Mouse (Mus musculus) Muller cell, postnatal 12 days (primary cell): ENCODE results near the gene Ralgps1.

Experiments
- DNase-seq: peaks from one replicate; pipeline ENCODE4 v3.0.0-alpha.2; 2015; ENCODE audit errors: inconsistent ontology term

The Ralgps1 gene

DNA sequence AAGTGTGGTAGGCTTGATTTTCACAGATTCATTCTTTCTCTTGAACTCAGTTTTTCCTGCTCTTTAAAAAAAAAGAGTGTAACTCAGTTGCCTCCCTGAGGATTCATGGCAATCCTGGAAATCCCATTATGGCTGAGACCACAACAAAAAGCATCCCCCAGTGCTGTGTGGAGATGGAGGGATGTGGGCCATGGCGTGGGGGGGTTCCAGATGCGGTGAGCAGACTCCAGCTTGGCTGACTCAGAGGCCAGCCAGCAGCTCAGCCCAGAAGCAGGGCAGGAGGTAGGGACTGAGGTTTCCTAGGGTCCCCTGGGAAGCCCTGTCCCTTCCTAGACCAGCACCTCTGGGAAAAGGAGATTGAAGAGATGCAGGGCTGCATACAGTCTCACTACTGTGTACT is 194.4 kb downstream of the Ralgps1 start:
- DNase-seq = peak; percentile 73

DNA sequence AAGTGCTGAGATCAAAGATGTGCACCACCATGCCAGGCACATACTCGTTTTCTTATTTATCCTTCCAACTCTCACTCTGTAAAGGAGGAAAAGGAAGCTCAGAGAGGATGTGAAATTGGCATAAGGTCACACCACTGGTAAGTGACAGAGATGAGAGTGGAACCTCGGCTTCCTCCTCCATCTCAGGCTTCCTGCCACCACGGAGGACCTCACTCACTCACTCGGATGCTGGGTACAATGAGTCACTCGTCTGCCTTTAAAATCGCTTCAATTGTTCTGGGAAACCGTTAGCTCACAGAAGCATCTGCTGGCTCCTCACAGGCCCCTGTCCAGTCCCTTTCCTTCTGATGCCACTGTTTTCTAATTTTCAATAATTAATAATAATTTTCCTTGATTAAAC is 194.8 kb downstream of the Ralgps1 start:
- DNase-seq = peak; percentile 81

DNA sequence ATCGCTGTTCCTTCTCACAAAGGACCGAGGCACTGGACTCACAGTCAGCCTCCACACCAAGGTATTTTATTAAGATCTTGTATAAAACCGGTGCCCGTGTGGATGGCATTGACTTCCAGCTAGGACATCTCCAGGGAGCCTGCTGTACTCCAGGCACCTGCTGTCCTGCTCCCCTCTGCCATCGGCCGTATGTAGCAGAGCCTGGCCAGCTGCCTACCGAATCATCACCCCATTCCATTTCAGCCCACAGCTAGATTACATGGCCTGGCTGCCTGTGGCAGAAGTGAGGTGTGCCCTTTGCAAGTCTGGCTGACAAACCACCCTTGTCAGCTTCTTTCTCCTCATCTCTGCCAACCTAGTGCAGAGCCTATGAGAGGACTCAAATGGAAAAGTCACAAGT is 197.6 kb downstream of the Ralgps1 start:
- no peak for DNase-seq

DNA sequence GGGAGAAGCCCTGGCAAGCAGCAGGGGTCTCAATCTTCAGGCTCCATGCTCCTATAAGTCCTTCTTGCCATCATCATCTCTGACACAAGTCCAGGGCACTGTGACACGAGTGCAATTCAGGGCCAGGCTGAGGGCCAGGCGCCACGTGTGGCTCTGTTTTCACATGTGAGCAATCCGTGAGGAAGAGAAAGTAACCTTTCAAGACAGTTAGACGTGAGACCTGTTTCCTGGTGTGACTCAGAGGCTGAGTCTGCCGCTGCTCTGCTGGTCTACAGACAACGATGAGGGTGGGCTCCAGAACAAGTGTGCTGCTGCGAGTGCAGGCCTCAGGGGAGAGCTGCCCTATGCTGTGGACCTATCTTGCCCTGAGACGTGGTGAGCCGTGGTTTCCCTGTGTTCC is 198.2 kb downstream of the Ralgps1 start:
- no peak for DNase-seq

DNA sequence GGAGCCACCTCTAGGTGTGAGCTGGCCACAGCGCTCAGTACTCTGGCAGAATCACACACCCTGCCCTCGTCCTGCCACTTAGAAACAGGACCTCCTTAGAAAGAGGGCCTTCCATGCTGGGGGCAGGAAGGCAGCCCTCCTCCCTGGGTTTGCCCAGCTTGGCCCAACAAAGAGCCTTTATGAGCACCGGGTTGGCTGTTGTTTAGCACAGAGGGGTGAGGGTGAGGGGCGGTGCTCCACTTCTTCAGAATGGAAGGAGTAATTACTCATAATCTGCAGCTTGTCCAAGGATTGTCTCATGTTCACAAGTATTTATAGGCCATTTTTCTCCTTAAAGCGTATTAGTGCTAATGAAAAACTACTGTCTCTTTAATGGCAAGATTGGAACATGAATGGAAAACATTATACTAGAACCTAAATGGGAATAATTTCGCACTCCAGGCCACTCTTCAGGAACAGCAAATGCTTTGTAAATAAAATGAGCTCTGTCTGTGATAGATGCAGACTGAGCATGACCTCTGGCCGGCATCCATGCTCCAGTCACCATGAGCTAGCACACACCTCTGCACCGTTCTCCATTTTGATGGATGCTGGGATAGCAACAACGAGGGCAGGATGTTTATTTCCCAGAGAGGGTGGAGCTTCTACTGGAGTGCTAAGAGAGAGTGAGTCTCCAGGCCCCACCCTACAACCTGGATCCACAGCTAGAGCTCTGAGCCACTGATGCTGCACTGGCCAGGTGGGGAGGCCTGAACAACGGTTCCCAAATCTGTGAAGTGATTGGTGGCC is 200.3 kb downstream of the Ralgps1 start:
- peak; percentile 64 for DNase-seq

DNA sequence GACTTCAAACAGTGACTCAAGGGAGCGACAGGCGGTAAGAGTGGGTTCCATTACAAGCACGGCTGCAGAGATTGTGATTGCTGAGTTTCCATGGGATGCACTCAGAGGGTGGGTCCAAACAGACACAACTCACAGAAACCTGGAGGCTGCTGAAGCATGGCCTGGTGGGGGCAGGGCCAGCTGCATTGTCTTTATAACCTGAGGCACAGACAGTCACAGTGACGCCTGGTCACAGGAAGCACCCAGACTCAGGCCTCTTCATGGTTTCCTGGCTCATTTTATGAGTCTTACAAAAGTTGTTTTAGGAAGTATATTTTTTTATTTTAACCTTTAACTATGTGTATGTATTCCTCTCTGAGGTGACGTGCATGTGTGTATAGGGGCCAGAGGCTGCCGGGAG is 201.8 kb downstream of the Ralgps1 start:
- no peak for DNase-seq

DNA sequence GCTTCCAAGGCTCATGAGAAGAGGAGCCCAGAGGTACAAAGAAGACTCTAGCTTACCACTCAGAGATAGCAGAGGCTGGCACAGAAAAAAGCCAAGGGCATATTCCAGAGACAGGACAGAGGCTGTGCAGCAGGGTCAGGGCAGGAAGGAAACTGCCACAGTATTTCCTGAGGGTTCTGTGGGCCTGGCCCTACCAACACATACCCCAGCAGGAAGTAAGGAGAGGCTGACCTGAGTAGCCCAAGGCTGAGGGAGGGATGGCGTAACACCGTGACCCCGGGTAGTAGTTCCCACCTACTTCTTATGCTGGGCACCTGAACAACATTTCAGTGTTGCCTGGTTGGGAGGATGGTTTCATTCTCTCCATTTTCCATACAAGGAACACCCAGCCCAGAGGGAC is 204.2 kb downstream of the Ralgps1 start:
- no peak for DNase-seq

DNA sequence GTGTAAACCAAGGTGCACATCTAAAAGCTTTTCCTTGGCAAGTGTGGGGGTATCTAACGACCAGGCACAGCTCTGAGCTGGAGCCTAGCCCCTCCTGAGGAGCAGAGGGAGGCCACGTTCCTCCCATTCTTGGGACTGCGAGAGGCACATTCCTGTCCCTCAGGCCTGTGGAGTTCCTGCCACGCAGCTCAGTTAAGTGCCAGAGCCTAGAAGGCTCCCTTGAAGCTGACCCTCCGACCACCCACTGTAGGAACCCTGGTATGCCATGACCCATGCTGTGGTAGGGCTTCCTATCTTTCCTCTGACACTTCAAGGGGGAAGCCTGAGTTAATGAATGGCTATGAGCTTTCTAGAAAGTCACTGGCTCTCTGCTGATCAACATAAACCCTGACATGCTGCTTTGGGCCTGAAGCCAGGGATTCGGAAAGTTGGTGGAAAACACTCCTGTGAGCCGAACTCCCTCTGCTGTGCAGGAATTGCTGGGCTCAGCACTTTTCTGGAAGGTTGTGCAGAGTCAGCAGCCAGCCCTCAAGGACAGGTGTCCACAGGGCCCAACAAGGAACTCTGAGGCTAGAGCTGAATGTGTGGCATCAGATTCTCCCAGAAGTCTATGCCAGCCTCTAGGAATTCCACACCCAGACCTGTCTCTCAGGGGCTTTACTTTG is 205.4 kb downstream of the Ralgps1 start:
- DNase-seq = peak; percentile 63

DNA sequence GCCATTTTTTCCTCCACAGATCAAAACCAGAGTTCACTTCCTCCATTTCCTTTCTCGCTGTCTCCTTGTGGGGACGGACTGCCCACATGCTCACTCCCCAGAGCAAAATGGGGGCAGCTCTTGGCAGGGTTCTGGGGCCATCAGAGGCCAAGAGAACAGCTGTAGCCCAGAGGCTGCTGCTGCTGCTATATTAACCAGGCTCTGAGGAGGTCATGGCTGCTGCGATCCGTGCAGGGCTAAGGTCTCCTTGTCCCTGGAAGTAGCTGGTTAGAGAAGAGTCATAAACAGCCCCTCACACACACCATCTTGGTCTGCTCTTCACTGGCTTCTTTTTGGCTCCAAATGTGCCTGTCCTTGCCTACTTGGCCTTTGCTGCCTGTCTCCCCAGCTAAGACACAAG is 206.1 kb downstream of the Ralgps1 start:
- DNase-seq = no peak

DNA sequence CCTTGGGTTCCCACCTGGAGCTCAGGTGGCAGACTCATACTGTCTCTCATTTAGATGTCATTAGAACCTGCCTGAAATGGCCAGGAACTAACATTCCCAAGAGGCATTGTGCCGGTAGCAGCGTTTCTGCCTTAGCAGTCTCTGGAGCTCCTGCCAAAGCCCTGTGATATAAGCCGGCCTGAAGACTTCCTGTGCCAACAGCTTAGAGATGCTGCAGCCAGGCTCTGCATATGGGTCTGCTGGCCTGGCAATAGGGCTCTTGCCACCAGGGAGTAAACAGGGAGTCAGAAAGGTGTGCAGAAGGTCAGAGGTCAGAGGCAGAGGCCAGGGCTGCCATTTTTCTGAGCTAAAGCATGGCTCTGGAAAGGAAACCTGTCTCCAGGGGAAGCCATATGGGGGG is 206.6 kb downstream of the Ralgps1 start:
- DNase-seq = no peak

DNA sequence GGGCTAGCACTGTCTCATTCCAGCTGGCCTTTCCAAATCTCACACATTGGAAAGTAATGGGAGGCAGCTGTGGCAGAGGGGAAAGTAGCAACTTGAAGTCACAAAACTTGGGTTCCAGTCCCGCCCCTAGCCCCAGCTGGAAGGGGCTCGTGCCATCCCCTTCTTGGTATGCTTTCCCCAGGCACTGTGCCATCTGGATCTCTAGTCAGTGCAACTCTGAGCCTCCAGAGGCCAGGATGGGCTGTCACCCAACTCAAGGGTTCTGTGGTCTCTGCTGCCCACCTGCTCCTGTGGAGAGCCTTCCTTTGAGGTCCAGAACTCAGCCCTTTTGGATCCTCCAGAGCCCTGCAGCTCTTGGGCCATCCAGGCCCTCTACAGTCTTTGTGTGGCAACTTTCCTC is 209.2 kb downstream of the Ralgps1 start:
- no peak for DNase-seq

DNA sequence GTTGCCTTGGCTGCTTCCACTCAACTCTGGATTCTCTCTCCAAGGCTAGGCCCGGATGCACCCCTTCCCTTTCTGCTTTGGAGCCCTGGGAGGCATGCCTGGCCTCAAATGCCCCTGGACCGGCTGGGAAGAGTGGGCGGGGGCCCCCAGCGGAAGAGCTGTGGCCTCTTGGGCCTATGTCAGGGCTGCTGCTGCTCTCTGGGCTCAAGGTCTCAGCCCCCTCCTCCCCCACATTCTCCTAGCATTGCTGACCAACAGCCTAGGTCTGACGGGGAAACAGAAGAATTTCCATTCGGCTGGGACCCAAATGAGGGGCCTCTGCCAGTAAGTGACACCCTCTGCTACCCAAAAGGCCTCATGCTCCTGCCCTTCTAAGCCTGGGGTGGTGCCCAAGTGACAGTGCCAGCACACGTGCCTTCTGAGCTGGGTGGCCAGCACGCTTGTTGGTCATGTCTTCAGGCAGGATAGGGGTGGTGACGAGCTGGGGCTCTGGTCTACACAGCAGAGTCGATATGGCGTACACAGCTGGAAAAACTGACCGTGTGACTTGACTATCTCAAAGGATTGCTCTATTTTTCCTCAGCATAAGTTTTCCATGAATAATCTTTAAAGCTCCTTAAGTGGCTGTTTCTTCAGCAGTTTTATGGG is 210.8 kb downstream of the Ralgps1 start:
- peak; percentile 85 for DNase-seq

DNA sequence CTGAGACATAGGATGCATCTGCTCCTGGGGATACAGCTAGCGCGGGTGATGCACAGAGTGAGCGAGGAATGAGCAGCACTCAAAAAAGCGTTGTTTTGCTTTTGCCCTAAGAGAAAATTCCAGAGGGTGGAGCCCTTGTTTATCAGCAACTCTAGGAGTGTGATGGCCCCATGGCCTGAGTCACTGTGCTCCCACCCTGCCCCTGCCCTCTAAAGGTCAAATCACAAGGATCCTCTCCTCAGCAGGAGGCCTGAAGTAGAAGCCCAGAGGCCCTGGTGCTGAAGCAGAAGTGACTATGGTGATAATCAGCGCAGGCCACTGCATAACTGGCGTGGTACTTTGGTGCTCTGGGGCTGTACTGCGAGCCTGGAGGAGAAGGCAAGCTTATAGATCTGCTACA is 211.7 kb downstream of the Ralgps1 start:
- no peak for DNase-seq

DNA sequence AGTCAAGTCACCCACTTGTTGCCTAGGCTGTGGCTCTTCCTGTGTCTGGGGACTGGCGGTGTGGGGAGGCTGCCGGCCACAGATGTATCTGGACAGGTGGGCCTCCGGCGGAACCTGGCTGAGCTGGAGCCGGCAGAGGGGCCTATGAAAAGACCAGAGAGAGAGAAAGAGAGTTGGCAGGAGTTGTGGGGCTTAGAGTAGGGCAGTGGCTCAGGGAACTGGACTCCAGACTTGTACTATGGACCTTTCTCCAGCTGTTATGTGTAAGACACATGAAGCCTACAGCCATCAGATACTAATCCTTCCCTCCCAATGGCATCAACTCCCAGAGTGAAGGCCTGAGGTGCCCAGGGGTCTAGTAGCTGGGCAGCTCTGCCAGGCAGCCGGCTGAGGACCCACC is 212.4 kb downstream of the Ralgps1 start:
- DNase-seq = no peak

DNA sequence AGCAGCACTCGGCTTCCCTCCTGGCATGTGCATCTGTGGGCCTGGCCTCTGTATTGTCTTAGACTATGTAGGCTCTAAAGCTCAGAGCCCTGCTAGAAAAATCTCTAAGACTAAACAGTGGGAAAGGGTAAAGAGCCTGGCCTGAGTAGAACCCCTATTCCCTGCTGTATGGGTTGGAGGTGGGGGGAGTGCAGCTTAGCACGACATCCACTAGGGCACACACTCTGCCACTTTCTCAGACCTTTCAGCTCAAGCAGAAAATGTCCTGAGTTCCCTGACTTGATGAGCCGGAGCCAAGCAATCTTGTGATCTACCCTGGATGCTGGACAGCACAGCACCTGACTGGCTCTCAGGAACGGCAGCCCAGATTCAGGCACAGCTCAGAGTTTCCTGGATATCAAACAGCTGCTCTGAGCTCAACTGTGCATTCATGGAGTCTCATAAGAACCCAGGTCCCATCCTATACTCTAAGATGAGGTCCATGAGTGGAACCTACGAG is 215.0 kb downstream of the Ralgps1 start:
- no peak for DNase-seq

DNA sequence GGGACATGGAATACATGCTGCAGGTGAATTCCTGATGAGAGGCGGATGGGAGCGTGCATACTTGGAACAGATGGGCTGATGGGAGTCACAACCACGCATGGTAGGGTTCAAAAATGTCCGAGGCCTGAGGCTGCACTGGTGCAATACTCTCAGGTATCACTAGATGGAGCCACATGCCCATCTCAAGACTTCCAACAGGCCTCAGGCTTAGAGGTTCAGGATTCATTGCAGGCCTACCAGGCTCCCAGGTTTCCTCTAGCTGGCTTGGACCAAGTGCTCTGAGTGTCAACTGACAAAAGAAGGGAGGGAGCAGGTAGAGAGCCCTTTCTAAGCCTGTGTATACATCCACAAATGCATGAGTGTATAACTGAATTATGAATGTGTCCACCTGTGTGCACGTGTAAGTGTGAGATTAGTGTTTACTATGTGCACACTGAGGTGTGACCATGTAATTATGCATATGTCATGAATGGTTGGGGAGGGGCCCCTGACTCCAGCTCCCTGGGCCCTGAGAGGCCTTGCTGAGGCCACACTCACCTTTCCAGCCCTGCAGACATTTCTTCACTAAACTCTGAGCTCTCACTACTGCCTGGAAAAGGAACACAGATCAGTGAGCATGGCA is 216.4 kb downstream of the Ralgps1 start:
- DNase-seq = peak; percentile 62

DNA sequence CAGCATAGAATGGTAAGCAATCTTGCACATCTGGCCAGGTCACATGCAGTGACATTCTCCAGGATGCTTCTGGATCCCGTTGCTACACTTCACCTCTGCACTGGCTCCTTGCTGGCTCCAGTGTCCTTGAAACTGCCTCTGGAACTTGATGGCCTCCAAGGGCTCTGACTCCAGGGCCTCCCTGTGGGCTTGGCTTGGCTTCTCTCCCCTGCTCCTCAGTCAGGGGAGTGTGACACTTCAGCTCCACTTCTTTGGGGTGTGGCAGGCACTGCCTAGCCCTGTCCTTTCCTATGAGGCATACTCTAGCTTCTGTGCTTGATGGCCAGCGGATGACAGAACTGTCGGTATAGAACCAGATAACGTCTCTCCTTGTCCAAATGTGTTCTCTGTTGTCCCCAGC is 224.3 kb downstream of the Ralgps1 start:
- DNase-seq = no peak

DNA sequence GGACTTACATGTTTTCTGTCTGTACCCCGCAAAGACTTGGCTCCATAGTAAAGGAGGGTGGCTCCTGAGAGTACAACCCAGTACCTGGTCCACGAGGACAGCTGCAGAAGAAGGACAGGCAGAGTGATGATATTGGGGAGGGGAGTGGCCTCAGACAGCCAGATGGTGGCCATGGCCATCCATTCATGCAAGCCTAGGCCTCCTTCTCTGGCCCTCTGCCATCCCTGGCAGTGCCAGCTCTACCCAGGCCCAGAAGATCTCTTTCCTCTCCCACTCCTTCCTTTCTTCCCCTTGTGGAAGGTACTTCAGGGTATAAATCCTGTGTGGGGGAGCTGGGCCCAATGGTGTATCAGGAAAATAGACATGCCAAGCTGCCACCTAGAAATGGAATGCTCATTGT is 228.0 kb downstream of the Ralgps1 start:
- DNase-seq = no peak

DNA sequence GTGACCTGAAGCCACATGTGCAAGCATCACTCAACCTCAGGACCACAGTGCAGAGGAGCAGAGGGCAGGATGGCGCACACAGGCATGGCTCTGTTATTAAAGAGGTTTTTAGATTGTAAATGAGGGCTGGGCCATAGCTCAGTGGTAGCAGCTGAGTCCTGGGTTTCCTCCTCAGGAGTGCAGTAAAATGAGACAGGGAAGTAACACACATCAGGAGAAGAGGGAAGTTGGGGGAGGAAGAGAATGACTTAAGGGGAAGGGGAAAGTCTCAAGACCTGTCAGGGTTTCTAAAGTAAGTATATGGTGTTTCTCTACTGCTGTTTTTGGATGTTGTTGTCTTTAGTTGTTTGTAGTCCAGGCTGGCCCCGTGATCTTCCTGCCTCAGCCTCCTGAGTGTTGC is 232.8 kb downstream of the Ralgps1 start:
- no peak for DNase-seq

DNA sequence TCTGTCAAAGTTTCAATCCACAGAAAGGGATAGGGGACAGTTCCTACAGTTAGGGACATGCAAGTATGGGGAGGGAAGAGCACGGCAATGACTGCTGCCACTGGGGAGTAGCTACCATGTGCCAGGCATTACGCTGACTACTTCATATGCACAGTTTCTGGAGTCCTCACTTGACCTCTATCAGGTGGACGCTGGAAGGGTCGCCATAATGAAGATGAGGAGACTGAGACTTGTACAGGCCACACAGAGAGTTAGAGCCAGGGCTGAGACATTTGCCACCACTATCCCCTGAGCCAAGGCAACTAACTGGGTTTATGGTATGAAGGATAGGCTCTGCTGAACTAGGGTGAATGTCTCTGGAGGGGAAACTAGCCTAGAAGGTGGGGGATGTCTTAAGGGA is 233.6 kb downstream of the Ralgps1 start:
- no peak for DNase-seq

DNA sequence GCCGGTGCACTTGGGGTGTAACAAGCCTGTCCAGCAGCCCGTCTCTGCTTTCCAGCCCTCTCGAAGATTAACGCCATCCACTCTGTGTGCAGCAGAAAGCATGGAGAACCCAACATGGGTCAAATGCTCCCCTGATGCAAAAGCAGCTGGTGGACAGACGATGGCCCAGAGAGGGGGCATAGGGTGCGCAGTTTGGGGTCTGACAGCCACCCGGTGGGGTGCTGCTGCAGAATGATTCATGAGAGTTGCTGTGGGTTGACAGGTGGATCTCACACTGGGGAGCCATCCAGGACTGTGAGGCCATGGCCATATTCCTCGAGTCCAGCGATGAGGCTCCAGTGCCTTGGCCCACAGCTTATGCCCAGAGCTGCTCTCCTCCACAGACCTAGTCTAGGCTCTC is 234.0 kb downstream of the Ralgps1 start:
- no peak for DNase-seq

DNA sequence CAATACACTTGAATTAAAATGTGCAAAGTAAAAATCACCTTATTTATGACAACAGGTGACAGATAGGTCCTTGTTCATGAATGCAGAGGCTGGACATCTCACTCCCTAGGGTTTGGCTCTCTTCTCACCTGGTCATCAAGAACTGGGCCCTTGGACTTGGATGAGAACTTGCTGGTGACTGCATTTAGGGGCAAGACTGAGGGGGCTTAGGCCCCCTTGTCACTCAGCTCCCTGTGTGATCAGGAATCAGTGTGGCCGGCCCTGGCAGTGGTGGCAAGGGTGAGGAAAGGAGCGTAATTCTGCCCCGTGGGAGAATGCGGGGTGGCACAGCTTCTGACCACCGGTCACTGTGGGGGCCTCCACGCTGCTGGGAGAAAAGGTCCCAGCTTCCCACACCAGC is 234.9 kb downstream of the Ralgps1 start:
- no peak for DNase-seq
